Mouse (Mus musculus) neural tube, embryonic 13.5 days (tissue): ENCODE results near the gene Cebpzos. TPM values are rescaled to one million over a fixed set of nuclear protein-coding genes. Genes with fewer than 3 reads are reported as not detected.

Source experiments
- ATAC-seq: fragments of 200-750 bp; cut with Nextera tagmentation; 2 replicates; pipeline ENCODE4 v1.8.0; 2017; ENCODE audit warnings: low read depth, mild to moderate bottlenecking, moderate TSS enrichment, moderate library complexity
- H3K27ac ChIP-seq: fragments of 300-500 bp; sonication (generic); replicated peaks from 2 replicates; pipeline ENCODE4 v1.5.1; 2015; ENCODE audit warnings: moderate library complexity, mild to moderate bottlenecking, inconsistent platforms
- H3K27me3 ChIP-seq: fragments of 300-500 bp; sonication (generic); 2 replicates; pipeline ENCODE4 v1.6.1; 2015; ENCODE audit warnings: mild to moderate bottlenecking, inconsistent platforms
- H3K36me3 ChIP-seq: fragments of 300-500 bp; sonication (generic); 2 replicates; pipeline ENCODE4 v1.6.1; 2015; ENCODE audit warnings: mild to moderate bottlenecking, inconsistent platforms
- H3K4me1 ChIP-seq: fragments of 300-500 bp; sonication (generic); replicated peaks from 2 replicates; pipeline ENCODE4 v1.6.1; 2015; ENCODE audit warnings: inconsistent platforms
- H3K4me2 ChIP-seq: fragments of 300-500 bp; sonication (generic); 2 replicates; pipeline ENCODE4 v1.6.1; 2015; ENCODE audit warnings: inconsistent platforms, mild to moderate bottlenecking, moderate library complexity
- H3K4me3 ChIP-seq: fragments of 300-500 bp; sonication (generic); 2 replicates; pipeline ENCODE4 v1.5.1; 2015; ENCODE audit warnings: mild to moderate bottlenecking, inconsistent platforms
- H3K9ac ChIP-seq: fragments of 300-500 bp; sonication (generic); 2 replicates; pipeline ENCODE4 v1.6.1; 2015; ENCODE audit warnings: moderate library complexity, mild to moderate bottlenecking, inconsistent platforms
- H3K9me3 ChIP-seq: fragments of 300-500 bp; sonication (generic); 2 replicates; pipeline ENCODE4 v1.6.1; 2016; ENCODE audit warnings: inconsistent platforms
- WGBS: fragments of 180-500 bp; shearing (Covaris S2); methylation state at CpG from one replicate; pipeline ENCODE4 v1.1.7; 2015; 5-methylcytosine and 5-hydroxymethylcytosine counted together
- polyA plus RNA-seq: library from polyadenylated mRNA; unstranded; fragments of >200 nt; fragmentation: Nextera tagmentation; extraction: Ambion mirVana; gene quantifications from 2 replicates; pipeline ENCODE4 v1.2.1, GENCODE M21; 2015

The Cebpzos gene
- polyA plus RNA-seq, 1 experiment from 2014 or later, result 129 TPM

- Histone ChIP-seq H3K4me3 (no peak overlapping the region), H3K36me3 (peaks cover 88% of the 10 kb centered on the region), H3K4me1 (no peaks in the 10 kb centered on the region), H3K27me3 (no peaks in the 10 kb centered on the region), H3K27ac (no peak overlapping the region), H3K9ac (no peak overlapping the region), H3K4me2 (no peak overlapping the region), H3K9me3 (no peaks in the 10 kb centered on the region)
- 94% methylated on average over 5 of the region's 5 CpGs for WGBS
- ATAC-seq, result no peak
Measured at GRCm38 (mm10) chr17:78951225-78951624, 34.9 kb downstream of the Cebpzos start.

GRCm38 (mm10) chr17:78952070-78952469 is 35.8 kb downstream of the Cebpzos start:
- Histone ChIP-seq H3K4me2 (no peak overlapping the region), H3K36me3 (peaks cover 84% of the 10 kb centered on the region), H3K4me1 (no peaks in the 10 kb centered on the region), H3K27me3 (no peaks in the 10 kb centered on the region), H3K9ac (no peak overlapping the region), H3K9me3 (no peaks in the 10 kb centered on the region), H3K27ac (no peak overlapping the region), H3K4me3 (no peak overlapping the region)
- ATAC-seq, result no peak
- WGBS, result 92% methylated on average over 5 of the region's 5 CpGs

GRCm38 (mm10) chr17:78953240-78953639 is 36.9 kb downstream of the Cebpzos start:
- H3K4me1 ChIP-seq, result no peaks in the 10 kb centered on the region
- 92% methylated on average over 8 of the region's 8 CpGs for WGBS

GRCm38 (mm10) chr17:78959473-78959872 is 43.2 kb downstream of the Cebpzos start:
- no peaks in the 10 kb centered on the region for H3K9me3 ChIP-seq
- H3K27ac ChIP-seq, result no peak overlapping the region
- H3K27me3 ChIP-seq, result no peaks in the 10 kb centered on the region
- 84% methylated on average over 6 of the region's 6 CpGs for WGBS
- H3K4me1 ChIP-seq, result no peaks in the 10 kb centered on the region
- H3K4me3 ChIP-seq, result no peak overlapping the region
- ATAC-seq, result no peak
- no peak overlapping the region for H3K9ac ChIP-seq
- no peak overlapping the region for H3K4me2 ChIP-seq
- peaks cover 58% of the 10 kb centered on the region for H3K36me3 ChIP-seq

More at GRCm38 (mm10) chr17:78953240-78953639, 36.9 kb downstream of the Cebpzos start:
- ATAC-seq, result no peak
- Histone ChIP-seq H3K9ac (no peak overlapping the region), H3K27ac (no peak overlapping the region), H3K36me3 (peaks cover 78% of the 10 kb centered on the region), H3K9me3 (no peaks in the 10 kb centered on the region), H3K4me2 (no peak overlapping the region), H3K4me3 (no peak overlapping the region), H3K27me3 (no peaks in the 10 kb centered on the region)

- Histone ChIP-seq H3K4me1 (no peaks in the 10 kb centered on the region), H3K4me2 (no peak overlapping the region), H3K36me3 (peaks cover 30% of the 10 kb centered on the region), H3K4me3 (no peak overlapping the region), H3K9me3 (no peaks in the 10 kb centered on the region), H3K27ac (no peak overlapping the region), H3K27me3 (no peaks in the 10 kb centered on the region), H3K9ac (no peak overlapping the region)
- WGBS, result 87% methylated on average over 1 of the region's 1 CpGs
- no peak for ATAC-seq
Measured at GRCm38 (mm10) chr17:78964387-78964786, 48.1 kb downstream of the Cebpzos start.

GRCm38 (mm10) chr17:78966092-78966883 is 50.0 kb downstream of the Cebpzos start:
- WGBS, result 96% methylated on average over 11 of the region's 11 CpGs
- H3K4me3 ChIP-seq, result no peak overlapping the region
- H3K36me3 ChIP-seq, result peaks cover 22% of the 10 kb centered on the region
- ATAC-seq, result no peak
- no peaks in the 10 kb centered on the region for H3K4me1 ChIP-seq
- no peak overlapping the region for H3K4me2 ChIP-seq
- H3K27ac ChIP-seq, result no peak overlapping the region
- H3K27me3 ChIP-seq, result no peaks in the 10 kb centered on the region
- H3K9me3 ChIP-seq, result no peaks in the 10 kb centered on the region
- H3K9ac ChIP-seq, result no peak overlapping the region

GRCm38 (mm10) chr17:78968500-78968899 is 52.2 kb downstream of the Cebpzos start:
- ATAC-seq, result no peak
- Histone ChIP-seq H3K36me3 (peaks cover 13% of the 10 kb centered on the region; the same call in 1 of the 2 replicates), H3K9me3 (no peaks in the 10 kb centered on the region), H3K27ac (no peak overlapping the region), H3K4me2 (no peak overlapping the region), H3K9ac (no peak overlapping the region), H3K4me3 (no peak overlapping the region), H3K27me3 (no peaks in the 10 kb centered on the region), H3K4me1 (no peaks in the 10 kb centered on the region)
- WGBS, result 89% methylated on average over 3 of the region's 3 CpGs

Other genes with a start within 250 kb of the Cebpzos start
- 5.0 TPM in 2 replicates for gene Strn, start 179.3 kb upstream of the Cebpzos start, polyA plus RNA-seq
- gene Heatr5b, start 81.1 kb upstream of the Cebpzos start, polyA plus RNA-seq, result 20.4 and 21.4 TPM in 2 replicates
- gene Gpatch11, start 80.9 kb upstream of the Cebpzos start, polyA plus RNA-seq, result 54.6 and 66.2 TPM in 2 replicates
- gene Eif2ak2, start 33.9 kb upstream of the Cebpzos start, polyA plus RNA-seq, result 2.4 and 3.4 TPM in 2 replicates
- 0.26 TPM in 1 of 2 replicates, not detected in the other for gene Sult6b1, start 9.5 kb upstream of the Cebpzos start, polyA plus RNA-seq
- 52.0 and 55.8 TPM in 2 replicates for gene Cebpz, start 20.6 kb downstream of the Cebpzos start, polyA plus RNA-seq
- 59.8 and 64.7 TPM in 2 replicates for gene Ndufaf7, start 20.6 kb downstream of the Cebpzos start, polyA plus RNA-seq
- gene Prkd3, start 104.3 kb downstream of the Cebpzos start, polyA plus RNA-seq, result 16.8 and 19.9 TPM in 2 replicates
- gene Qpct, start 135.4 kb downstream of the Cebpzos start, polyA plus RNA-seq, result 12.5 TPM in 2 replicates